Mouse (Mus musculus) liver, embryonic 14.5 days (tissue): ENCODE results near the gene Actb.

Experiments used
- CTCF ChIP-seq: IDR thresholded peaks from 2 replicates; pipeline ENCODE4 v1.5.1; 2016; ENCODE audit warnings: antibody characterized with exemption, low read depth, control low read depth
- EP300 ChIP-seq: IDR thresholded peaks from 2 replicates; pipeline ENCODE4 v1.6.1; 2016; ENCODE audit warnings: antibody characterized with exemption, low read depth

GRCm38 (mm10) chr5:142921074-142921459 is 14.5 kb upstream of the Actb start:
- TF ChIP-seq EP300: no peak
- TF ChIP-seq CTCF: no peak
